Mouse (Mus musculus) CH12.LX (cell line): ENCODE measurements around the gene Zswim1. TPM values are rescaled to one million over a fixed set of nuclear protein-coding genes. Genes with fewer than 3 reads are reported as not detected.

ENCODE experiments used
- DNase-seq: peaks from one replicate; pipeline ENCODE4 v3.0.0-alpha.2; 2013; ENCODE audit errors: extremely low read depth
- H3K27ac ChIP-seq: 2 replicates; pipeline ENCODE4 v1.5.1; 2012; ENCODE audit warnings: low read depth, mild to moderate bottlenecking, control low read depth, moderate library complexity; ENCODE audit not compliant: insufficient read depth
- H3K27me3 ChIP-seq: replicated peaks from 2 replicates; pipeline ENCODE3; 2012; ENCODE audit warnings: inconsistent platforms
- H3K36me3 ChIP-seq, 2 experiments: replicated peaks in 1 of 2; 2 replicates each; pipeline versions ENCODE3 to v1.6.1; 2012; ENCODE audit warnings: inconsistent platforms in 1 of 2, low read length in 1 of 2, mild to moderate bottlenecking in 1 of 2, mixed read lengths in 1 of 2, moderate library complexity in 1 of 2; ENCODE audit not compliant: control insufficient read depth in 1 of 2, insufficient read depth in 1 of 2
- H3K4me1 ChIP-seq, 2 experiments: 2 replicates each; pipeline ENCODE4 v1.6.1; 2012; ENCODE audit warnings: inconsistent platforms in 1 of 2, moderate library complexity in 1 of 2; ENCODE audit not compliant: insufficient read depth in 2 of 2, control insufficient read depth in 1 of 2
- H3K4me2 ChIP-seq: 2 replicates; pipeline ENCODE4 v1.6.1; 2012; ENCODE audit warnings: low read depth, mild to moderate bottlenecking, control low read depth; ENCODE audit not compliant: poor library complexity, insufficient read depth, severe bottlenecking
- H3K4me3 ChIP-seq, 3 experiments: fragments of 150-350 bp in 1 of 3; sonication (generic) in 1 of 3; replicated peaks in 1 of 3; 2 replicates each; pipeline versions ENCODE3 to v1.5.1; 2011 to 2012; ENCODE audit warnings: low read depth in 2 of 3, low read length in 2 of 3, mild to moderate bottlenecking in 2 of 3, moderate library complexity in 2 of 3, control low read depth in 1 of 3, improper control_type of control experiment in 1 of 3, inconsistent platforms in 1 of 3, mixed read lengths in 1 of 3; ENCODE audit not compliant: poor library complexity in 1 of 3
- H3K79me2 ChIP-seq: replicated peaks from 2 replicates; pipeline ENCODE4 v1.6.1; 2012; ENCODE audit warnings: mild to moderate bottlenecking, moderate library complexity; ENCODE audit not compliant: control insufficient read depth, poor library complexity, insufficient read depth, severe bottlenecking; ENCODE audit errors: extremely low read depth
- H3K9ac ChIP-seq: 2 replicates; pipeline ENCODE4 v1.6.1; 2012; ENCODE audit warnings: low read depth, mild to moderate bottlenecking, control low read depth, moderate library complexity; ENCODE audit not compliant: insufficient read depth
- H3K9me3 ChIP-seq: replicated peaks from 2 replicates; pipeline ENCODE3; 2012; ENCODE audit warnings: low read length, inconsistent platforms, mixed read lengths
- CHD1 ChIP-seq: IDR thresholded peaks from 2 replicates; pipeline ENCODE4 v1.6.1; 2012; ENCODE audit warnings: low read depth, low read length, improper control_type of control experiment, inconsistent platforms
- CTCF ChIP-seq, 2 experiments: IDR thresholded peaks in 1 of 2; conservative IDR thresholded peaks in 1 of 2; 2 replicates each; pipeline ENCODE4 v1.5.1; 2011 to 2012; ENCODE audit warnings: low read depth in 2 of 2, low read length in 2 of 2, improper control_type of control experiment in 1 of 2, inconsistent platforms in 1 of 2, mild to moderate bottlenecking in 1 of 2, moderate library complexity in 1 of 2
- ELF1 ChIP-seq: IDR thresholded peaks from 2 replicates; pipeline ENCODE4 v1.6.1; 2014; ENCODE audit warnings: low read depth, mild to moderate bottlenecking, inconsistent platforms, low read length, improper control_type of control experiment
- EP300 ChIP-seq: IDR thresholded peaks from 2 replicates; pipeline ENCODE4 v1.6.1; 2011; ENCODE audit warnings: low read length, improper control_type of control experiment
- GABPA ChIP-seq: IDR thresholded peaks from 2 replicates; pipeline ENCODE4 v1.6.1; 2012; ENCODE audit warnings: low read depth, low read length, improper control_type of control experiment, inconsistent platforms; ENCODE audit not compliant: insufficient replicate concordance
- JUN ChIP-seq: IDR thresholded peaks from 2 replicates; pipeline ENCODE4 v1.6.1; 2011; ENCODE audit warnings: low read depth, mild to moderate bottlenecking, low read length, improper control_type of control experiment, moderate library complexity; ENCODE audit not compliant: insufficient read depth
- JUND ChIP-seq: conservative IDR thresholded peaks from 2 replicates; pipeline ENCODE4 v1.6.1; 2011; ENCODE audit warnings: low read depth, low read length, improper control_type of control experiment
- KAT2A ChIP-seq: IDR thresholded peaks from 2 replicates; pipeline ENCODE4 v1.6.1; 2012; ENCODE audit warnings: low read length, improper control_type of control experiment, inconsistent platforms; ENCODE audit not compliant: insufficient replicate concordance
- MAFK ChIP-seq: IDR thresholded peaks from 2 replicates; pipeline ENCODE4 v1.6.1; 2011; ENCODE audit warnings: low read length, improper control_type of control experiment; ENCODE audit not compliant: insufficient replicate concordance
- MAX ChIP-seq: IDR thresholded peaks from 2 replicates; pipeline ENCODE4 v1.6.1; 2011; ENCODE audit warnings: low read length, improper control_type of control experiment
- MAZ ChIP-seq: IDR thresholded peaks from 2 replicates; pipeline ENCODE4 v1.6.1; 2012; ENCODE audit warnings: low read depth, mild to moderate bottlenecking, inconsistent platforms, low read length, improper control_type of control experiment, moderate library complexity
- MEF2A ChIP-seq: IDR thresholded peaks from 2 replicates; pipeline ENCODE4 v1.6.1; 2014; ENCODE audit warnings: low read depth, mild to moderate bottlenecking, inconsistent platforms, low read length, improper control_type of control experiment, borderline replicate concordance
- MYC ChIP-seq: IDR thresholded peaks from 2 replicates; pipeline ENCODE4 v1.6.1; 2011; ENCODE audit warnings: low read depth, mild to moderate bottlenecking, improper control_type of control experiment, low read length
- NELFE ChIP-seq: IDR thresholded peaks from 2 replicates; pipeline ENCODE4 v1.6.1; 2011; ENCODE audit warnings: low read depth, low read length, improper control_type of control experiment
- NRF1 ChIP-seq: IDR thresholded peaks from 2 replicates; pipeline ENCODE4 v1.6.1; 2014; ENCODE audit warnings: low read depth, mild to moderate bottlenecking, inconsistent platforms, low read length, improper control_type of control experiment, moderate library complexity
- PAX5 ChIP-seq: IDR thresholded peaks from 2 replicates; pipeline ENCODE4 v1.6.1; 2012; ENCODE audit warnings: low read length, inconsistent platforms, mixed read lengths
- POLR2A ChIP-seq: IDR thresholded peaks from 2 replicates; pipeline ENCODE4 v1.6.1; 2011; ENCODE audit warnings: low read depth, mild to moderate bottlenecking, improper control_type of control experiment, low read length
- RCOR1 ChIP-seq: conservative IDR thresholded peaks from 2 replicates; pipeline ENCODE4 v1.6.1; 2012; ENCODE audit warnings: low read depth, mild to moderate bottlenecking, inconsistent platforms, low read length, improper control_type of control experiment
- SIN3A ChIP-seq: IDR thresholded peaks from 2 replicates; pipeline ENCODE4 v1.6.1; 2012; ENCODE audit warnings: low read length, improper control_type of control experiment, inconsistent platforms
- TCF12 ChIP-seq: IDR thresholded peaks from 2 replicates; pipeline ENCODE4 v1.6.1; 2014; ENCODE audit warnings: low read depth, mild to moderate bottlenecking, inconsistent platforms, low read length, improper control_type of control experiment
- USF1 ChIP-seq: IDR thresholded peaks from 2 replicates; pipeline ENCODE4 v1.6.1; 2014; ENCODE audit warnings: low read depth, mild to moderate bottlenecking, inconsistent platforms, low read length, improper control_type of control experiment
- USF2 ChIP-seq: conservative IDR thresholded peaks from 2 replicates; pipeline ENCODE4 v1.6.1; 2011; ENCODE audit warnings: low read depth, low read length, improper control_type of control experiment
- ZC3H11A ChIP-seq: IDR thresholded peaks from 2 replicates; pipeline ENCODE4 v1.6.1; 2012; ENCODE audit warnings: low read depth, mild to moderate bottlenecking, inconsistent platforms, low read length, improper control_type of control experiment
- ZKSCAN1 ChIP-seq: IDR thresholded peaks from 2 replicates; pipeline ENCODE4 v1.6.1; 2012; ENCODE audit warnings: low read depth, inconsistent platforms, low read length, improper control_type of control experiment, borderline replicate concordance
- ZMIZ1 ChIP-seq: IDR thresholded peaks from 2 replicates; pipeline ENCODE4 v1.6.1; 2012; ENCODE audit warnings: low read depth, mild to moderate bottlenecking, inconsistent platforms, low read length, improper control_type of control experiment
- ZNF384 ChIP-seq: IDR thresholded peaks from 2 replicates; pipeline ENCODE4 v1.6.1; 2012; ENCODE audit warnings: low read depth, low read length, improper control_type of control experiment, inconsistent platforms
- dilution Hi-C: fragments of 300-500 bp; cut with MboI; formaldehyde crosslinking; loops from 2 replicates; pipeline ENCODE4 v1.14.3; 2020; ENCODE audit warnings: low sequenced_read_pairs; ENCODE audit not compliant: extremely low pct_unique_long_range_greater_than_20kb, extremely low pct_ligation_motif_present
- in situ Hi-C: fragments of 300-500 bp; cut with MboI; formaldehyde crosslinking; loops from 3 replicates; pipeline ENCODE4 v1.14.3; 2019; ENCODE audit warnings: low sequenced_read_pairs, low pct_ligation_motif_present, low pct_unique_long_range_greater_than_20kb, mixed read lengths
- polyA plus RNA-seq: library from polyadenylated mRNA; unstranded; fragments of >175 nt; gene quantifications from 2 replicates; pipeline ENCODE4 v1.2.1, GENCODE M21; 2012; ENCODE audit warnings: low read depth; ENCODE audit not compliant: insufficient read length
- total RNA-seq, 2 experiments: library from RNA; depleted of rRNA; stranded (reverse); fragments of 300-350 nt in 1 of 2; fragments of >200 nt in 1 of 2; gene quantifications; 2 replicates each; pipeline ENCODE4 v1.2.3; 2012 to 2014

Zswim1 gene
- total and polyA plus RNA-seq, 3 experiments = 5.3 to 13.8 (median 9.5) TPM

GRCm38 (mm10) chr2:164806614-164807013 lies 15.9 kb upstream of the Zswim1 start:
- in situ Hi-C loops (no loop called here), dilution Hi-C loops (no loop called here)
- Histone ChIP-seq H3K4me2 (no peak overlapping the region), H3K9me3 (no peaks in the 10 kb centered on the region), H3K4me1 (peaks cover 5 to 25% of the 10 kb centered on the region in 2 experiments; a peak in 2 of 4 replicates), H3K36me3 (peaks cover 7 to 44% of the 10 kb centered on the region in 2 experiments), H3K4me3 (no peak overlapping the region), H3K27me3 (no peaks in the 10 kb centered on the region), H3K79me2 (peaks cover 12% of the 10 kb centered on the region), H3K9ac (no peak overlapping the region), H3K27ac (no peak overlapping the region)
- no peak for DNase-seq
- no peak for TF ChIP-seq ZNF384
- TF ChIP-seq CTCF (conservative IDR thresholded peaks at IDR 0.05 in 1 of 2, IDR thresholded peaks at IDR 0.05 in 1 of 2; ENCODE audit: low read depth in 2 of 2, low read length in 2 of 2) = no peak
- TF ChIP-seq GABPA = no peak
- no peak for TF ChIP-seq MAFK
- TF ChIP-seq PAX5 = no peak
- TF ChIP-seq KAT2A = no peak
- TF ChIP-seq SIN3A = no peak
- no peak for TF ChIP-seq JUN
- no peak for TF ChIP-seq ZC3H11A
- no peak for TF ChIP-seq CHD1
- TF ChIP-seq POLR2A = no peak
- TF ChIP-seq TCF12 = no peak
- TF ChIP-seq ELF1 = no peak
- no peak for TF ChIP-seq MYC
- no peak for TF ChIP-seq USF2
- no peak for TF ChIP-seq RCOR1
- TF ChIP-seq NELFE = no peak
- no peak for TF ChIP-seq JUND
- no peak for TF ChIP-seq ZMIZ1

- H3K79me2 ChIP-seq = no peaks in the 10 kb centered on the region
- H3K27me3 ChIP-seq = no peaks in the 10 kb centered on the region
- dilution Hi-C loops = no loop called here
Observed at GRCm38 (mm10) chr2:164813557-164813956, 8.9 kb upstream of the Zswim1 start.

More at GRCm38 (mm10) chr2:164813557-164813956, 8.9 kb upstream of the Zswim1 start:
- in situ Hi-C loops = no loop called here
- H3K4me2 ChIP-seq = no peak overlapping the region
- no peak overlapping the region for H3K27ac ChIP-seq
- H3K4me3 ChIP-seq = no peak overlapping the region
- TF ChIP-seq ZKSCAN1 (no peak), NRF1 (no peak), MEF2A (no peak), USF1 (no peak), MAZ (no peak), SIN3A (no peak), MAX (no peak), EP300 (no peak), RCOR1 (no peak)
- TF ChIP-seq, all 38 proteins: peak for 0
- no peak overlapping the region for H3K9ac ChIP-seq
- no peaks in the 10 kb centered on the region for H3K9me3 ChIP-seq
- H3K36me3 ChIP-seq = peaks cover 7 to 52% of the 10 kb centered on the region in 2 experiments
- no peaks in the 10 kb centered on the region for H3K4me1 ChIP-seq
- no peak for DNase-seq
